Mouse (Mus musculus) inflammation-experienced regulatory T-cells, adult 6 months (primary cell): ENCODE results near the gene Plxnb1. TPM values are rescaled to one million over a fixed set of nuclear protein-coding genes. Genes with fewer than 3 reads are reported as not detected.

Experiments
- ATAC-seq: one replicate; pipeline ENCODE4 v1.8.0; 2017
- polyA plus RNA-seq, 3 experiments: library from polyadenylated mRNA; unstranded; fragments of 100-300 nt; shearing (Covaris generic); gene quantifications; one replicate each; pipeline ENCODE4 v1.2.1; 2017

Gene Plxnb1
- polyA plus RNA-seq, 3 experiments from 2014 or later: 1.1 to 1.5 (median 1.1) TPM

DNA sequence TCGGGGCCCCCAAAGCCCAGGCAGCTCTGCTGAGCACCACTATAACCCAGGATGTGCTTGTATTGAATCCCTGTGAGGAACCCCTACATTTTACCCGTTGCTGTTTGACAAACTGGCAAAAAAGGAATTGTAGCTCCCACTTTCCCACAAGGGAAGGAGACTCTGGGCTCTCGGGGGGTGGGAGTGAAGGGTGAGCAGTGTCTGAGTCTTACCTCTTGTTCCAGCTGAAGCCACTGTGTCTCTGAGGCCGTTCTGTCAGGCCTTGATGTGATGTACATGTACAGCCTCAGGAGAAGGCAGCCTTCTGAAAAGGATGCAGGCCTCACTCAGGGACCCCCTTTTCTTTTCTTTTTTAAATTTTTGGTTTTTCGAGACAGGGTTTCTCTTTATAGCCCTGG lies 34.3 kb upstream of the Plxnb1 start:
- no peak for ATAC-seq

DNA sequence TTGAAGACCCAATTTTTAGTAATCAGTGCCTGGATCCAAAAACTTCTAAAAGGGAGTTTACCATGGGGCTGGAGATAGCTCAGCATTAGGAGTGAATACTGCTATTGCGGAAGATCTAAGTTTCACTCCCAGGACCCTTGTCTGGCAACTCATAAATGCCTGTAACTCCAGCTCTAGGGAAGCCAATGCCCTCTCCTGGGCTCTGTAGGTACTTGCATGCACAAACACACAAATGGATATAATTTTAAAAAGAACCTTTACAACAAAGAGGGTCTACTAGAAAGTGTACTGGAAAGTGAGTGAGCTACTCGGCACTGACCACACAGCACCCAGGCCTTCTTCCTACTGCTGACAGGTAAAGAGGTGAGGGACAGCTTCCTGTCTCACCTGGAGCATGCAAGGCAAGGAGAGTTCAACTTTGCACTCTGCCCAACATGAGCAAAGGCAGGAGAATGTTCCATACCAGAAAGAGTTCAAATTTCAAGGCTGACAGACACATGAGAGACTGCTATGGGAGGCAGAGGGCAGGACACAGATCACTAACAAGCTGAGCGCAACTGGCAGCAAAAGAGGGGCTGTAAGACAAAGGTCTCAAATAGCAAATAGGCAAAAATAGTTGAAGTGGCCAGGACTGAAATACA lies 27.0 kb upstream of the Plxnb1 start:
- no peak for ATAC-seq

DNA sequence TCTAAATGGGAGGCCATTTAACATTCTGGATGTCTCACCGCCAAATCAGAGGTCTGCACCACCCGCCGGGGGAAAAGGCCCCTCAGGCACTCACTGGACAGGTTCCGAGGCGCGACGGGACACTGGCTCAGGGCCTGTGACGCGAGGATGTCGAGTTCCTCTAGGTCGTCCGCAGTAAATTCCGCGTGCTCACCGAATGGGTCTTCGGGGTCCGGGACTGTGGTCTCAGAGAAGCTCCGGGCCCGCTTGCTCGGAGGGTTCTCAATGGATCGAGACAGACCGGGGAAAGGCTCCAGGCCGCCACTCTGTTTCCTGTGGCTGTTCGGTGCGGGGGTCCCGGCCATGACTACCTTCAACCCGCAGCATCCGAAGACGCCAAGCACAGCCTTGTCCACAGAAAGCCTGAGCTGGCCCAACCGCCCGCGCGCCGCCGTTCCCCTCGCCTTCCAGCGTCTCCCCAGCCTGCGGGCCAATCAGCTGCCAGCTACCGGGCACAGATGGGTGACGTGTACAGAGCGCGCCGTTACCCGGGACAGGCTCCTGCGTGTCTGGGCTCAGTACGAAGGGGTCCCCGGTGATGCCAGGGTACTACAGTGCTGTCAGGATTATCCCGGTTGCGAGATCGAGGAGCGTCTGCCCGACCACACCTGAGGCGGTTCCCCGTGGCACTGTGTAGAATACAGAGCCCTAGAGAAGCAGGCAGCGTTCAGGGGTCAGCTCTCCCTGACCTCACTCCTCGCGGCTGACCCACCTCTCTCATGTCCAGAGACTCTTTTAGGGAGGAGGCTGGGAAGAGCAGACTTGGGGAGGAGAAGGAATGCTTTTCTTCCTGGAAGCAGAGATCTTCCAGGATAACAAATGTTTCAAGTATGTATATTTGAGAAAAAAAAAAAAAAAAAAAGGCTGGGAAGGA lies 21.3 kb upstream of the Plxnb1 start, which contains the start of gene Atrip:
TSS of gene Atrip (minus strand) at position 464 of the 913 bp plus-strand sequence.
- peak; percentile 98 for ATAC-seq

DNA sequence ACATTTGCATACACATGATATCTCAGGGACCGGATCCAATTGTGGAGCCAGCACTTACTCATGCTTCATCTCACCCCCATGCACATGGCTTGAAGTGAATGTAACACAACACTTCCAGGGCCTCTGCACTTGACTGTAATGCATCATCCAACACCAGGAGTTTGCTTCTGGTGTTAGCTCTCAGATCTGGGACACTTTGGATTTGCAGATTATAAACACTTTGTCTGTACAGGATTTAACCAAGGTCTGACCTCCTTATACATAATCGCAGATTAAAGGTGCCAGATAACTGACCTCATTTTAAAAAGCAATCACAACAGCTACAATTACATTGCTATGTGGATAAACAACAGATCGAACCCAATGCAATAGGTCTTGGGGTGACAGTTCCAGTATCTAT lies 14.7 kb upstream of the Plxnb1 start:
- no peak for ATAC-seq

DNA sequence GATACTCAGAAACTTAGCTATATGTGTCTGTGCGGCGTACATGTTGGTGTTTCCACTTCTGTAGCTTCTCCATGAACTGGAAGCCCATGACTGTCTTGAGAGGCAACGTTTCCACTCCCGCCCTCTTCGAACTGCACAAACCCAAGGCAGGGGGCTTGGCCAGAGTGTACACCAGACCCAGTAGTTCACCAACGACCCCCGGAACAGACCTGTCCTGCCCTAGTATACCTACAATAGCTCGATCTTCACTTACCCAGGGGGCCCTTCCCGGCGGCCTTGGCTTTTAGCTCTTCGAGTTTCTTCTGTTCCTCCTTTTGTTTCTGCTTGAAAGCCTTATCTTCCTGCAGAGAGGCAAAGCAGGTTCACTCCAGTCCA lies 13.5 kb upstream of the Plxnb1 start:
- ATAC-seq: peak; percentile 4

DNA sequence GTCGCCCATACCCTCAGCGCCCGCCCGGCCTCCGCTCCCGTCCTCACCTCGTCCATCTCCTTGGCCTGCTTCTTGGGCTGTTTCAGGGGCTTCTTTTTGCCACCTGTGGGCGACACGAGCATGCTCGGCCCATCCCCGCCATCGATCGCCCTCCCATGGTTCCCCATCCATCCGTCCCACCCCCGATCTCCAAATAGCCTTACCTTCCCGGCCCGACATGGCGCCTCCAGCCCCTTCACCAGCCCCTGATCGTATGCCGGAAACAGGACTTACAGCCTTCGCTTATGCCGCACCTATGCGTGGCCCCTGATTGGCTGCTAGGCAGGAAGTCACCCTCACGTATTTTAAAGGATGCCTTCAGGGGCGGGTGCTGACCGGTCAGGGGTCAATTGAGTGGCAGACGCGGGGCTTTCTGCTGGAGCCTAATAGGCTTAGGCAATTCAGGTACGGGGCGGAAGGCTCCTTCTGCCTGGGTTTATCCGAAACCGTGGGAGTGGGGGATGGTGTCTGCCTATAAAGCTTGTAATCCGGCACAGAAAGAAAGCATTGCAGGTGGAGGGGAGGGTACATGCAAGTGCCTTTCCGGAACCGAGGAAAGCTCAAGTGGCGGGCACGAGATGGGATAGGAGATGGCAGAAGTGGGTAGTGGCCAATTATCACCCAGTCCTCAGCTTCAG lies 12.9 kb upstream of the Plxnb1 start, which contains the start of the genes Ccdc51 and Tma7:
TSS of gene Ccdc51 (plus strand) at position 370 of the 677 bp plus-strand sequence.
TSS of gene Tma7 (minus strand) at position 464 of the 677 bp plus-strand sequence.
- peak; percentile 99 for ATAC-seq

DNA sequence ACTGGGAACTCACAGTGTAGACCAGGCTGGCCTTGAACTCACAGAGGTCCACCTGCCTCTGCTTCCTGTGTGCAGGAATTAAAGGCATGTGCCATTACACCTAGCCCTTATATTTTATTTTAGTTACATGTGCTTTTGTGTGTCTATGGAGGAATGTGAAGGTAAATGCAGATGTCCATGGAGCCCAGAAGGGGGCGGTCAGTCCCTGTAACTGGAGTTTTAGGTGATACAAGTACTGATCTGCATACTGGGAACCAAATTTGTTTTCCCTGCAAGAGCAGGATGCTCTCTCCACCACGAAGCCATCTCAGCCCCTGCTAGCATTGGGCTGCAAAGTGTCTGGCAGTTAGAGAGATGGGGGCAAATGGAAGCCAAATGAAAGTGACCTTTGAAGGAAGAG lies 10.3 kb upstream of the Plxnb1 start:
- ATAC-seq: no peak

DNA sequence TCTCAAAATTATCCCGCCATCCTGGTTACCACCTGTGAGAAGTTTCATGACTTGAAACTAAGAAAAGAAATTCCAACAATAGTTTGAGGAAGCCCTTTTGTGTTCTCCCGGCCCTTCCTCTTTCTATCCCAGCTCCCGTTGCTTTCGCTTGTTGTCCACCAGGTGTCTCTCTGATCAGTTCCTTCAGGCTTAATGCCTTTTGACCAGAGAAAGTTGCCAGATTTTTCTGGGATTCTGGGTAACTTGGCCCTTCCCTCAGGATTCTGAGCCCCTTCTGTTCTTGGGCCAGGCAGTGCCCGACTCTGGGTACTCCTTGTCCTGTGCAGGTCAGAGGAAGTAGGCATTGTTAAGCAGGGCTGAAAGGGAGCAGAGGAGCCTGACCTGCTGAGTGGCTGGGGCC lies 7.2 kb upstream of the Plxnb1 start:
- ATAC-seq: no peak

DNA sequence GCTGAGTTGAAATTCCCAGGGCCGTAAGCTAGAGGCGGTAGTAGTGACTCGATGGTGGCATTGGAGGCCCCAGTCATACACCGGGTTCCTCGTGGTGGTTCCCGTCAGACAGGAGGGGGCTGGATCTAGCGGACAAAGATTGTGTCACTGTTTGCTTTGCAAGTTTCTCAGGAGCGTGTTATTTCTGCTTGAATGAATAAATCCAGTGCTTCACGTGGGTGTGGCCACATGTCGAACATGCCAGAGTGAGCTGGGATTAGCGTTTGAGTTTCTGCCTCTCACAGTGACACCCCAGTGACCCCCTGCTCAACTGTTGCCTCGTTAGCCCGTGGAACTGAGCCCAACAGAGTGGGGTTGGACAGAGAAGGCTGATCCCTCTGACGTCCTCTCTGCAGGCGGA lies 4.7 kb upstream of the Plxnb1 start:
- ATAC-seq: no peak

DNA sequence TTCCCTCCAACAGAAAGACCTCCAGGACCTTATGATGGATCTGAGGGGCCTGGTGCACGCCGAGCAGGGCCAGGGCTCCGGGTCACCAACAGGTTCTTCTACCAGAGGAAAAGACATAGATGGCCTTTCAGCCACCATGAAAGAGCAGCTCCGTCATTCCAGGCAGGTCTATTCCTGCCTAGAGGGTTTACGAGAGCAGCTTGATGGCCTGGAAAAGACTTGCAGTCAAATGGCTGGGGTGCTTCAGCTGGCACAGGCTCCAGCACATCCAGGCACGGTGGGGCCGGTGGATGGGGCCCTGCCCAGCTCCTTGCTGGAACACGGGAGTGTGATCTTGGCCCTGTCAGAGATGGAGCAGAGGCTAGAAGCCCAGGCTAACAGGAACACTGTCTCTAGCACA lies 3.4 kb upstream of the Plxnb1 start:
- ATAC-seq: no peak

DNA sequence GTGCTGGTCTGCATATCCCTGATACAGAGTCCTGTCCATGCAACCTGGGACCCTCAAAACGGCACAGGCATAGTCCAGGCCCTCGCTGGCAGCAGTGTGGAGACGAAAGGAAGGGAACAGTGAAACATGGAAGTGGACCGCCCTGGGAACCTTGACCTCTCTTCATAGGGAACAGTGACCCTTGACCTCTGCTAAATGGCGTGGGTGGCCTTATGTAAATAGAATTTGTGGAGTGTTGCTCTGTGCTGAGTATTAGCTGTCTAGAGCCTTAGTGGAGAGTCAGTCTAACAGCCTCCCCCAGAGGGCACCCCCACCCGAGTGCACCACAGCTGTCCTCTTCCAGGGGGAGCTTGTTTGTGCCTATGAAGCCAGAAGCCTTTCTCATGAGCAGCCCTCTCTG lies 2.4 kb upstream of the Plxnb1 start:
- no peak for ATAC-seq

DNA sequence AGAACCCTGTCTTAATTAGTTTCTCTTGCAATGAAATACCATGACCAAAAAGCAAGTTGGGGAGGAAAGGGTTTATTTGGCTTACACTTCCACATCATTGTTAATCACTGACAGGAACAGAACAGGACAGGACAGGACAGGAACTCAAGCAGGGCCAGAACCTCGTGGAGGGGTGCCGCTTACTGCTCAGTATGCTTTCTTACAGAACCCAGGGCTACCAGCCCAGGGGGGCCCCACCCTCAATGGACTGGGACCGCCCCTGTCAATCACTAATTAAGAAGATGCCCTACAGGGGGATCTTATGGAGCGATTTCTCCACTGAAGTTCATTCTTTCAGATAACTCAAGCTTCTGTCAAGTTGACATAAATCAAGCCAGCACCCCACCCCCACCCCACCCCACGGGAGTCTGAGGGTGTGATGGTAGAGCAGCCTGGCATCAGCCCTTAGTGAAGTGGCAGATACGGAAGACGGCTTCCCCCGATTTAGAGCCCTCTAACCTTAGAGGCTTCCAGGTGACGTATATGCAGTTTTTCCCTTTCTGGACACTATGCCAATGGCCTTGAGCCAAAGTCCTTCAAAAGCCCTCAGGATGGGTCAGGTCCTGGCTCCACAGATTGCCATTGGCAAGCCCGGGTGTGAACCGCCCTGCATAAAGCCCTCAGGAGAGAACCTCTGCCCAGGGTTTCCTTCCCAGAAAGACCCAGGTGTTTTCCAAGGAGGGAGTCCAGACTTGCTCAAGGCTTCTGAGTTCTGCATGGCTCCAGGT lies 1.2 kb upstream of the Plxnb1 start:
- no peak for ATAC-seq

DNA sequence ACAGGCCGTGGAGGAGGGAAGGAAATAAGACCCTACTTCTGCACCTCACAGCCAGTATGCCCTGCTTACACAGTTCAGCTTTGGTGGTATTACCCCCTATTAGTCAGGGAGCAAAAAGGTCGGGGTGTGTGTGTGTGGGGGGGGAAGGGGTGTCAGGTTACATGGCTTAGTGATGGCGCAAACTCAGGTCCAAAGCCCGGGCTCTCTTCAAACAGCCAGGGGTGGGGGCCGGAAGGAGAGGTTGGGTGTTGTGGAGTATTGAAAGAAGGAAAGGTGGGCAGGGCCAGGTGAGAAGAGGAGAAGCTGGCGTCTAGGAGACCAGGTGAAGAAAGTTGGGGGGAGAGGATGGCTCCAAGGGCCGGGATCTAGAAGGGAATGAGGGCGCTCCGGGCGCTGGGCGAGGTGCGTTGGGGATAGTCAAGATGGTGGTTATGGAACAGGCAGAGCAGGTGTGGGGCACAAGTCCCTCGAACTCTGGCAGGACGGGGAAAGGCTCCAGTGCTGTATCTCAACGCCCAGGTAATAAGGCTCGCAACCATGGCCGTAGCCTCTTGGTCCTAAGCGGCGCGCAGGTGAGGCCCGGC lies 544 bp upstream of the Plxnb1 start:
- peak; percentile 32 for ATAC-seq

DNA sequence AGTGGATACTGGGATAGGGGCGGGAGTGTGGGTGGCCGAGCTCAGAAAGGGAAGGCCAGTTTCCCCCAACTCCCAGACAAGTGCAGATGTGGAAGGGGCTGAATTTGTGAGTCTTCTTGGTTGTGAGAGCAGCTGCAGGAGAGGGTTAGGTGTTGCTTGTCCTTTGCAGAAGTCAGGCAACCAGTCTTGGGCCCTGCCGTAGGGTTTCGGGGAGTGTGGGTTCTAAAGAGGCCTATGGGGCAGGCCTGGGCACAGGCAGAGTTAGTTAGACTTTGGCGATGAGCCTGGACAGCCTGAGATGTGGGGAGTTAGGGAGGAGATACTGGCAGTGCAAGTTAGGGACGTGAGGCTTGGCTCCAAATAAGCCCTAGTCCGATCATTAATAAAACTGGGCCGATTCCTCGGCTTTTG lies 1.1 kb downstream of the Plxnb1 start:
- no peak for ATAC-seq

DNA sequence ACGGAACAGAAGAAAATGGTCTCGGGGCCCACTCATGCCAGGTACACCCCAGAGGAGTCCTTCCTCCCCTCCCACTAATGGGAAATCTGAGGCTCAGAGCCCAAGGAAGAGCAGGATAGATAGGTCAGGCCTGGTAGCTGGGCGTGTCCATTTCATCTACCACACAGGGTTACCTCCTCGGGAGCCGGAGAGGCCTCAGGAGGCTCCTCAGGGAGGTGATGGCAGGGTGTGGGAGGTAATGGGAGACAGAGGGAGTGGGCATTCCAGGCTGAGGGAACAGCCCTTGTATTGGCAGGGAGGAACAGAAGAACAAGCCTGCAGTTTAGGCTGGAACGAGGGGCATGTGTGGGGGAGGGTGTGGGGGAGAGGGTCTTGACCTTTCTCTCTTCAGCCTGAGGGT lies 1.7 kb downstream of the Plxnb1 start:
- ATAC-seq: no peak

DNA sequence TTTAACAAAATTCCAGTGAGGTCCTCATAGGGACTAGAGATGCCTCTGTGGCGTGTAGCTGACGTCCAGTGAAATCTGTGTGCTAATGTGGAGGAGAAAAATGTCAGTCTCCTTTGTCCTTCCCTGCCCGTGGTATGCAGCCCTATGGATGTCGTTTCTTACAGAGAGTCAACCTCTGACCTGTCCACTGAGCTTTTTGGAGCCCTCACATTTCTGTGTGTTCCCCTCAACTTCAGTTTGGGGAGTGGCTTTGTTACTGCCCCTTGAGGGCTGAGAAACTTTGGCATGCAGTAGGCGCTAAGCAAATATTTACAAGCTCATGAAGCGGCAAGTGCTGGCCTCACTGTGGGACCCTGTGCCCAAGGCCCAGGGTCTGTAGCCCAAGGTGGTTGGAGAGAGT lies 2.1 kb downstream of the Plxnb1 start:
- no peak for ATAC-seq

DNA sequence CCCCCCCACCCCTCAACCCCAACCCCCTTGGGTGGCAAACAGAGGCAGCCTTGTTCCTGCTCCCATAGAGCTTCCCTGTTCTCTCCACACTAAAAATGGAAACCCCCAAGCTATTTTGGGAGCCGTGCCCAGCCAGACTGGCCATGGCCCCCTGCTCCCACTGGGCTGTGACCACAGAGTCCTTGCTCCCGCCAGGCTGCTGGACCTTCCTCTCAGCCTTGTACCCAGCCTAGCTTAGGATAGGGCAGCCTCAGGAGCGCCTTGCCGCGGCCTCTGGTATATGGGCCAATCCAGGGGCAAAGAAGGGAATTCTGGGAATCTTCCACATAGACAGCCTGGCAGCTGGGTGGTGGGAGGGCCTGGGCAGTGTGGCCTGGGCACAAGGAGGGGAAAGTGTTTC lies 2.6 kb downstream of the Plxnb1 start:
- no peak for ATAC-seq

DNA sequence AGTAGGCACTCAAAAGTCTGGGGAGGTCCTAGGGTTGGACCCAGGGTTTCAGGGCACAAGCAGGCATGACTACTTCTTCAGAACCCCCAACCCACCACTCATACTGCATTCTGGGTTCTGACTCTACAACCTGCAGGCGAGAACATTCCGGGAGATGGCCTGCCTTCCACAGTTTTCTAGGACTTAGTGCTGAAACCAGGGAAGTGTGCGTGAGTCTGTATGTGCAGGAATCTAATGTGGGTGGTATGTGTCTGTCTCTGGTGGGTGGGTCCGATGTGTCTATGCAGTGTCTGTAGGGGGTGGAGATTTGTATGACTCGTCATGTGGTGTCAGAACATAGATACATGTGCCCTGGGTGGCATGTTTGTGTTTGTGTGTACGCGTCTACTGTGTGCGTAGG lies 3.2 kb downstream of the Plxnb1 start:
- ATAC-seq: no peak

DNA sequence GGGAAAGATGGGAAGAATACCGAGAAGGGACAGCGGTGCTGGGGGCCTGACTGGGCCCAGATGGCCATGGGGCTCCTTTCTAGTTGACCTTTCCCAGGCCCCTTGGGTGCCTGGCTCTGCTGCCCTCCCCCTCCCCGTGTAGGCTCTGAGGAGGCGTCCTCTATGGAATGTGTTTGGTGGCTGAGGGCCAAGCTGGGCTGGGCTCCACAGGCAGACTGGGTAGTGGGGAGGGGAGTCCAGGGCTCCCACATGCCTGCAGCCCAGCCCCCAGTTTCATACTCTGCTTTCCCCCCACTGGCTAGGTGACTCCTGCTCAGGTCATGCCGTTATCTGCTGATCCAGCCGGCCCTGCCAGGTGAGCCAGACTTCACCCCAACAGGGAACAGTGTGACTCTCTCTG lies 3.8 kb downstream of the Plxnb1 start:
- no peak for ATAC-seq

DNA sequence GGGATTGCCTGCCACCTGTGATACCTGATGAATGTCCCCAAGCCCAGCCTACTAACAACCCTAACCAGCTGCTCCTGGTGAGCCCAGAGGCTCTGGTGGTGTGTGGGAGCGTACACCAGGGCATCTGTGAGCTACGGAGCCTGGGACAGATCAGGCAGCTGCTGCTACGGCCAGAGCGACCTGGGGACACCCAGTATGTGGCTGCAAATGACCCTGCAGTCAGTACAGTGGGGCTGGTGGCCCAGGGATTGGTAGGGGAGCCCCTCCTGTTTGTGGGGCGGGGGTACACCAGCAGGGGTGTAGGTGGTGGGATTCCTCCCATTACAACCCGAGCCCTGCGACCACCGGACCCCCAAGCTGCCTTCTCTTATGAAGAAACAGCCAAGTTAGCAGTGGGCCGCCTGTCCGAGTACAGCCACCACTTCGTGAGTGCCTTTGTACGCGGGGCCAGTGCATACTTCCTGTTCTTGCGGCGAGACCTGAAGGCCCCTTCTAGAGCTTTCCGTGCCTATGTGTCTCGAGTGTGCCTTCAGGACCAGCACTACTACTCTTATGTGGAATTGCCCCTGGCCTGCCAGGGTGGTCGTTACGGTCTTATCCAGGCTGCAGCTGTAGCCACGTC lies 5.2 kb downstream of the Plxnb1 start:
- ATAC-seq: no peak

DNA sequence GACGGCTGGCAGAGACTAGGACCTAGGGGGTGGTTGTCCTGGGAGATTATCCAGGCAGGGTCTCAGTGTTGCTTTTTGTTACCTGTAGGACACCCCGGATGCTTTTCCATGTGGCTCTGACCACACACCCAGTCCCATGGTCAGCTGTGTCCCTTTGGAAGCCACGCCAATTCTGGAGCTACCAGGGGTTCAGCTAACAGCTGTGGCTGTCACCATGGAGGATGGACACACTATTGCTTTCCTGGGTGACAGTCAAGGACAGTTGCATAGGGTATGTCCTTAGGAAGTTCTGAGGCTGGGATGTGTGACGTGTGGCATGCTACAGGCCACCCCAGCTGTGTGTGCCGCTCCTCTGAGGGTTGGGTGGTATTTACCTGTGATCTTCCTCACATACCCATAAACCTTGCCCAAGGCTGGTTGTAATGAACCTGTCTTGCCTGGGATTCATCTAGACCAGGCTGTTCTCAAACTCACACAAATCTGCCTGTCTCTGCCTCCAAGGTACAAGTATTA lies 6.8 kb downstream of the Plxnb1 start:
- no peak for ATAC-seq

DNA sequence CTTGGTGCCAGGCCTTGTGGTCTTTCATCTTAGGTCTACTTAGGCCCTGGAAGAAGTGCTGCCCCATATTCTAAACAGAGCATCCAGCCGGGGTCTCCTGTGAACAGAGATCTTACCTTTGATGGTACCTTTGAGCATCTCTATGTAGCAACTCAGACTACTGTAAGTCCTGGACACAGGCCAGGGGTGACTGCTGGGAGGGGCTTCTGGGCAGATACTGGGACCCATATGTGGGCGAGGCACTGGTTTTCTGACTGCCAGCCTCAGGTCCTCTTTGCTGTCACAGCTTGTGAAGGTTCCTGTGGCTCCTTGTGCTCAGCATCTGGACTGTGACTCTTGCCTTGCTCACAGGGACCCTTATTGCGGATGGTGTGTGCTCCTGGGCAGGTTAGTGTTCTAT lies 7.4 kb downstream of the Plxnb1 start:
- ATAC-seq: no peak
